ENCODE assay signal across 19 mouse cellular contexts in the genomic region with DNA sequence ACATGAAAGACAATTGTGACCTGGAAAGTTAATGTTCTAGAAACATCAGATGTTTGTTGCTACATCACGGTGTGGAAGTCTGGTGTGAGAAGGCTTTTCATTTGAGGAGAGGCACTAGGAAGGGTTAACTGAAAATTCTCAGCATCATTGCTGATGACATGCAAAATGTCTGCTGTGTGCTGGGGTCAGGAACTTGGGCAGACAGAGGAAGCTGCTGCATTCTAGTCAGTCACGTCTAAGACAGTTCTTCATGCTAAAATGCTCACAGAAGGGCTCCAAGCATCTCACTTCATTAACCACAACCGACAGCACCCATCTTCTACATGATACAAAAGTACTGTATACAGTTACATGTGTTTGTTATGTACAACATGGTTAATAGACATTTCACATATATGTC. TPM values are rescaled to one million over a fixed set of nuclear protein-coding genes. Genes with fewer than 3 reads are reported as not detected.
"Had no signal": no experiment of that assay in that cellular context is flagged by ENCODE, and none has a peak within 500 bp of the region (broad histone marks: within the 10 kb centered on the region; RNA-seq: fewer than 3 reads in every experiment).

No protein-coding gene starts in this region.

- DNase-seq: kidney, adult 11 months; kidney, adult 9 months; kidney, postnatal 36 days; left cerebral cortex, postnatal 4 days; lung, adult 18-20 months; right cerebral cortex, postnatal 4 days; thymus, postnatal 4 days had no signal

- ATAC-seq: midbrain, embryonic 16.5 days had no signal

RNA-seq across cellular contexts. Expression of a gene that starts 8.0 kb away (rescaled TPM):
- polyA plus RNA-seq: kidney, postnatal 0 days; midbrain, embryonic 12.5 days; midbrain, embryonic 16.5 days; neural tube, embryonic 11.5 days had no signal

RNA-seq across cellular contexts. Expression of a gene that starts 48.3 kb away (rescaled TPM):
- polyA plus RNA-seq: intestine, embryonic 14.5 days; kidney, postnatal 0 days; limb, embryonic 13.5 days; liver, adult 2 months; liver, embryonic 14.5 days; lung, embryonic 16.5 days; midbrain, embryonic 12.5 days; midbrain, embryonic 16.5 days; neural tube, embryonic 11.5 days; neural tube, embryonic 15.5 days; spleen, adult 2 months; stomach, postnatal 0 days had no signal
